Mouse (Mus musculus): Measurements from ENCODE around the gene Adarb2. TPM values are rescaled to one million over a fixed set of nuclear protein-coding genes. Genes with fewer than 3 reads are reported as not detected.

Adarb2 gene
- polyA plus RNA-seq, 1 experiment from 2014 or later = 0.41 TPM

GRCm38 (mm10) chr13:8664615-8665240 lies 462.1 kb downstream of the Adarb2 start:
- Histone ChIP-seq H3K4me3 (ENCODE audit: low read length) (no peak overlapping the region), H3K9me3 (ENCODE audit: control insufficient read depth, low read length) (no peaks in the 10 kb centered on the region), H3K36me3 (ENCODE audit: control insufficient read depth, insufficient read depth, low read length) (no peaks in the 10 kb centered on the region), H3K4me2 (replicated peaks; ENCODE audit: low read depth, low read length) (no peak overlapping the region), H3K4me1 (ENCODE audit: control insufficient read depth, insufficient read depth, low read length) (no peaks in the 10 kb centered on the region), H3K27ac (ENCODE audit: low read depth, low read length) (no peak overlapping the region), H3K9ac (ENCODE audit: low read depth, low read length) (no peak overlapping the region), H3K27me3 (ENCODE audit: control insufficient read depth, insufficient read depth, low read length) (no peaks in the 10 kb centered on the region)
- ATAC-seq (ENCODE audit: low FRiP score, low TSS enrichment) = no peak
- 88% methylated on average over 9 of the region's 9 CpGs for WGBS

- Histone ChIP-seq H3K4me1 (ENCODE audit: control insufficient read depth, insufficient read depth, low read length) (no peaks in the 10 kb centered on the region), H3K27me3 (ENCODE audit: control insufficient read depth, insufficient read depth, low read length) (no peaks in the 10 kb centered on the region), H3K9me3 (ENCODE audit: control insufficient read depth, low read length) (no peaks in the 10 kb centered on the region), H3K36me3 (ENCODE audit: control insufficient read depth, insufficient read depth, low read length) (no peaks in the 10 kb centered on the region), H3K4me2 (replicated peaks; ENCODE audit: low read depth, low read length) (no peak overlapping the region), H3K9ac (ENCODE audit: low read depth, low read length) (no peak overlapping the region), H3K4me3 (ENCODE audit: low read length) (no peak overlapping the region), H3K27ac (ENCODE audit: low read depth, low read length) (no peak overlapping the region)
- no peak for ATAC-seq (ENCODE audit: low FRiP score, low TSS enrichment)
- WGBS = 59% methylated on average over 5 of the region's 5 CpGs
Measured at GRCm38 (mm10) chr13:8677174-8677573, 474.5 kb downstream of the Adarb2 start.

- WGBS = 86% methylated on average over 9 of the region's 9 CpGs
- ATAC-seq (ENCODE audit: low FRiP score, low TSS enrichment) = no peak
- no peaks in the 10 kb centered on the region for H3K4me1 ChIP-seq (ENCODE audit: control insufficient read depth, insufficient read depth, low read length)
- no peak overlapping the region for H3K27ac ChIP-seq (ENCODE audit: low read depth, low read length)
- H3K4me2 ChIP-seq (replicated peaks; ENCODE audit: low read depth, low read length) = no peak overlapping the region
- no peaks in the 10 kb centered on the region for H3K36me3 ChIP-seq (ENCODE audit: control insufficient read depth, insufficient read depth, low read length)
- H3K27me3 ChIP-seq (ENCODE audit: control insufficient read depth, insufficient read depth, low read length) = no peaks in the 10 kb centered on the region
- H3K9ac ChIP-seq (ENCODE audit: low read depth, low read length) = no peak overlapping the region
- H3K9me3 ChIP-seq (ENCODE audit: control insufficient read depth, low read length) = no peaks in the 10 kb centered on the region
- H3K4me3 ChIP-seq (ENCODE audit: low read length) = no peak overlapping the region
Measured at GRCm38 (mm10) chr13:8680470-8681129, 477.9 kb downstream of the Adarb2 start.

GRCm38 (mm10) chr13:8691448-8691847 lies 488.8 kb downstream of the Adarb2 start:
- Histone ChIP-seq H3K4me3 (ENCODE audit: low read length) (no peak overlapping the region), H3K27ac (ENCODE audit: low read depth, low read length) (no peak overlapping the region), H3K9me3 (ENCODE audit: control insufficient read depth, low read length) (no peaks in the 10 kb centered on the region), H3K4me1 (ENCODE audit: control insufficient read depth, insufficient read depth, low read length) (no peaks in the 10 kb centered on the region), H3K36me3 (ENCODE audit: control insufficient read depth, insufficient read depth, low read length) (no peaks in the 10 kb centered on the region), H3K4me2 (replicated peaks; ENCODE audit: low read depth, low read length) (no peak overlapping the region), H3K27me3 (ENCODE audit: control insufficient read depth, insufficient read depth, low read length) (no peaks in the 10 kb centered on the region), H3K9ac (ENCODE audit: low read depth, low read length) (no peak overlapping the region)
- WGBS = 78% methylated on average over 6 of the region's 6 CpGs
- ATAC-seq (ENCODE audit: low FRiP score, low TSS enrichment) = no peak

GRCm38 (mm10) chr13:8692787-8693186 lies 490.1 kb downstream of the Adarb2 start:
- ATAC-seq (ENCODE audit: low FRiP score, low TSS enrichment) = no peak

GRCm38 (mm10) chr13:8698451-8698850 lies 495.8 kb downstream of the Adarb2 start:
- no peak overlapping the region for H3K4me2 ChIP-seq (replicated peaks; ENCODE audit: low read depth, low read length)
- no peaks in the 10 kb centered on the region for H3K4me1 ChIP-seq (ENCODE audit: control insufficient read depth, insufficient read depth, low read length)
- WGBS = 88% methylated on average over 5 of the region's 5 CpGs
- no peaks in the 10 kb centered on the region for H3K36me3 ChIP-seq (ENCODE audit: control insufficient read depth, insufficient read depth, low read length)
- H3K27ac ChIP-seq (ENCODE audit: low read depth, low read length) = no peak overlapping the region
- H3K27me3 ChIP-seq (ENCODE audit: control insufficient read depth, insufficient read depth, low read length) = no peaks in the 10 kb centered on the region
- no peaks in the 10 kb centered on the region for H3K9me3 ChIP-seq (ENCODE audit: control insufficient read depth, low read length)
- no peak overlapping the region for H3K4me3 ChIP-seq (ENCODE audit: low read length)
- no peak for ATAC-seq (ENCODE audit: low FRiP score, low TSS enrichment)
- no peak overlapping the region for H3K9ac ChIP-seq (ENCODE audit: low read depth, low read length)

More at GRCm38 (mm10) chr13:8692787-8693186, 490.1 kb downstream of the Adarb2 start:
- no peaks in the 10 kb centered on the region for H3K27me3 ChIP-seq (ENCODE audit: control insufficient read depth, insufficient read depth, low read length)
- no peak overlapping the region for H3K9ac ChIP-seq (ENCODE audit: low read depth, low read length)
- no peaks in the 10 kb centered on the region for H3K4me1 ChIP-seq (ENCODE audit: control insufficient read depth, insufficient read depth, low read length)
- 81% methylated on average over 9 of the region's 9 CpGs for WGBS
- H3K27ac ChIP-seq (ENCODE audit: low read depth, low read length) = no peak overlapping the region
- no peaks in the 10 kb centered on the region for H3K9me3 ChIP-seq (ENCODE audit: control insufficient read depth, low read length)
- no peaks in the 10 kb centered on the region for H3K36me3 ChIP-seq (ENCODE audit: control insufficient read depth, insufficient read depth, low read length)
- H3K4me2 ChIP-seq (replicated peaks; ENCODE audit: low read depth, low read length) = no peak overlapping the region
- no peak overlapping the region for H3K4me3 ChIP-seq (ENCODE audit: low read length)

GRCm38 (mm10) chr13:8699831-8700230 lies 497.2 kb downstream of the Adarb2 start:
- no peak for ATAC-seq (ENCODE audit: low FRiP score, low TSS enrichment)
- Histone ChIP-seq H3K9me3 (ENCODE audit: control insufficient read depth, low read length) (no peaks in the 10 kb centered on the region), H3K4me2 (replicated peaks; ENCODE audit: low read depth, low read length) (no peak overlapping the region), H3K9ac (ENCODE audit: low read depth, low read length) (no peak overlapping the region), H3K4me1 (ENCODE audit: control insufficient read depth, insufficient read depth, low read length) (no peaks in the 10 kb centered on the region), H3K36me3 (ENCODE audit: control insufficient read depth, insufficient read depth, low read length) (no peaks in the 10 kb centered on the region), H3K27ac (ENCODE audit: low read depth, low read length) (no peak overlapping the region), H3K27me3 (ENCODE audit: control insufficient read depth, insufficient read depth, low read length) (no peaks in the 10 kb centered on the region), H3K4me3 (ENCODE audit: low read length) (no peak overlapping the region)
- WGBS = 60% methylated on average over 3 of the region's 3 CpGs

- no peaks in the 10 kb centered on the region for H3K4me1 ChIP-seq (ENCODE audit: control insufficient read depth, insufficient read depth, low read length)
- WGBS = 57% methylated on average over 4 of the region's 4 CpGs
- no peaks in the 10 kb centered on the region for H3K36me3 ChIP-seq (ENCODE audit: control insufficient read depth, insufficient read depth, low read length)
- H3K9me3 ChIP-seq (ENCODE audit: control insufficient read depth, low read length) = no peaks in the 10 kb centered on the region
- no peak overlapping the region for H3K27ac ChIP-seq (ENCODE audit: low read depth, low read length)
- no peak overlapping the region for H3K4me3 ChIP-seq (ENCODE audit: low read length)
- no peak for ATAC-seq (ENCODE audit: low FRiP score, low TSS enrichment)
- H3K27me3 ChIP-seq (ENCODE audit: control insufficient read depth, insufficient read depth, low read length) = no peaks in the 10 kb centered on the region
- H3K9ac ChIP-seq (ENCODE audit: low read depth, low read length) = no peak overlapping the region
- H3K4me2 ChIP-seq (replicated peaks; ENCODE audit: low read depth, low read length) = no peak overlapping the region
Measured at GRCm38 (mm10) chr13:8700981-8701380, 498.3 kb downstream of the Adarb2 start.

GRCm38 (mm10) chr13:8705296-8705695 lies 502.6 kb downstream of the Adarb2 start:
- ATAC-seq (ENCODE audit: low FRiP score, low TSS enrichment) = no peak
- Histone ChIP-seq H3K9me3 (ENCODE audit: control insufficient read depth, low read length) (no peaks in the 10 kb centered on the region), H3K36me3 (ENCODE audit: control insufficient read depth, insufficient read depth, low read length) (no peaks in the 10 kb centered on the region), H3K4me1 (ENCODE audit: control insufficient read depth, insufficient read depth, low read length) (no peaks in the 10 kb centered on the region), H3K4me3 (ENCODE audit: low read length) (no peak overlapping the region), H3K27me3 (ENCODE audit: control insufficient read depth, insufficient read depth, low read length) (no peaks in the 10 kb centered on the region), H3K4me2 (replicated peaks; ENCODE audit: low read depth, low read length) (no peak overlapping the region), H3K9ac (ENCODE audit: low read depth, low read length) (no peak overlapping the region), H3K27ac (ENCODE audit: low read depth, low read length) (no peak overlapping the region)
- WGBS = 46% methylated on average over 4 of the region's 4 CpGs

Measured in kidney, embryonic 14.5 days (tissue).